Mouse (Mus musculus) E14TG2a.4 (cell line): ENCODE results near the gene Nmur1.

ENCODE experiments used
- CTCF ChIP-seq: conservative IDR thresholded peaks from 2 replicates; pipeline ENCODE4 v1.5.1; 2014; ENCODE audit warnings: low read length
- NANOG ChIP-seq: IDR thresholded peaks from 2 replicates; pipeline ENCODE4 v1.6.1; 2014; ENCODE audit warnings: borderline replicate concordance, low read length, mixed read lengths
- POU5F1 ChIP-seq: IDR thresholded peaks from 2 replicates; pipeline ENCODE4 v1.6.1; 2014; ENCODE audit warnings: low read length, borderline replicate concordance

DNA sequence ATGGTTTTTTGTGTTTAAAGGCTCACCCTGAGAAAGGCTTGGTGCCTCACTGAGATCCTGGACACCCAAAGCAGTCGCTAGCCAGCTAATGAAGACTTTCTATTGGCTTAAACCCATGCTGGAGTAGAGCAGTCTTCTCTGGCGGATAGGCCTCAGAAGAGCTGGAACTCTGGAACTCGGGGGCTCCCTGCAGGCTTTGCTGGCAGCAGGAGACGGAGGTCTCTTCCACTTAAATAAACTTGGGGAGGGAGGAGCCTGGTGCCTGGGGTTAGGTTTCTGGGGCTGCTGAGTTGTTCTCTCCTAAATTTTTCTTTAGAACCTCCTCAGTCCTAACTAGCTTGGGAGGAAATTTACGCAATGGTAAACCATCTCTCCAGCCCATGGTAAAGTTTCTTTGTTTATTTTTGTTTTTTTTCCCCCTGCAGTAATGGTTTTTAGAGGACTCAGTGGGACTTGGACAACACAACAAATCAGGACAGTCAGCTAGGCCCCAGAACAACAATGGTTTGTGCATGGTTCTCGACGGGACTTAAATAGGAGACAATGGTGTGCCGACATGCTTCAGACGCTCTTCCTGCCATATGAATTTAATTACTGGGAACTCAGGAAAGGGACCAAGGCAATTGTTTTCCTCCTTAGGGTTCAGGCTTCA, 38.3 kb upstream of the Nmur1 start:
- TF ChIP-seq CTCF: no peak
- peak; percentile 85 for TF ChIP-seq NANOG
- no peak for TF ChIP-seq POU5F1
